Mouse (Mus musculus) hindlimb bud, embryonic 11.5 days (tissue): ENCODE data around the gene Slc35c1.
"Not testable (repeated sequence)": the region's sequence is repeated elsewhere in the genome, so short reads cannot be mapped to it uniquely, and the experiment has no call there.

Experiments used
- DNase-seq: peaks from one replicate; pipeline ENCODE4 v3.0.0-alpha.2; 2012; ENCODE audit warnings: low read depth, low spot score; ENCODE audit errors: extremely low spot score

Gene Slc35c1

GRCm38 (mm10) chr2:92476580-92476979, 16.2 kb upstream of the Slc35c1 start:
- DNase-seq, result not testable (repeated sequence)

DNA sequence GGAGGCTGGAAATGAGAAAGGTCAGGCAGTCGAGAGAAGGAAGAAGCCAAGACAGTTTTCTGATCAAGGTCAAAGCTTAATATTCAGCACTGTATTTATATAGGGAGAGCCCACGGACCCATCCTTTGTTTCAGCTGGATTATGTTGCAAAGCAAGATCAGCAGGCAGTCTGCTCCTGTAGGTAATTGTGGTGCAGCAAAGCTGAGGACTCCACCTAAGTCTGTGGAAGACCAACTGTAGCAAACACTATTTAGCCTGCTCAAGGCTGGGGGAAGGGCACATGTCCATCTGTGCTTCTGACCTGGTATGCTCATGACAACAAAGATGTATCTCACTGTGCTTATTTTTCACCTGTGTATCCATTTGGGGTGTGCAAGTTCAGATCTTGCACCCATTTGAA, 15.4 kb upstream of the Slc35c1 start:
- no peak for DNase-seq

GRCm38 (mm10) chr2:92474920-92475319, 14.6 kb upstream of the Slc35c1 start:
- DNase-seq, result no peak

DNA sequence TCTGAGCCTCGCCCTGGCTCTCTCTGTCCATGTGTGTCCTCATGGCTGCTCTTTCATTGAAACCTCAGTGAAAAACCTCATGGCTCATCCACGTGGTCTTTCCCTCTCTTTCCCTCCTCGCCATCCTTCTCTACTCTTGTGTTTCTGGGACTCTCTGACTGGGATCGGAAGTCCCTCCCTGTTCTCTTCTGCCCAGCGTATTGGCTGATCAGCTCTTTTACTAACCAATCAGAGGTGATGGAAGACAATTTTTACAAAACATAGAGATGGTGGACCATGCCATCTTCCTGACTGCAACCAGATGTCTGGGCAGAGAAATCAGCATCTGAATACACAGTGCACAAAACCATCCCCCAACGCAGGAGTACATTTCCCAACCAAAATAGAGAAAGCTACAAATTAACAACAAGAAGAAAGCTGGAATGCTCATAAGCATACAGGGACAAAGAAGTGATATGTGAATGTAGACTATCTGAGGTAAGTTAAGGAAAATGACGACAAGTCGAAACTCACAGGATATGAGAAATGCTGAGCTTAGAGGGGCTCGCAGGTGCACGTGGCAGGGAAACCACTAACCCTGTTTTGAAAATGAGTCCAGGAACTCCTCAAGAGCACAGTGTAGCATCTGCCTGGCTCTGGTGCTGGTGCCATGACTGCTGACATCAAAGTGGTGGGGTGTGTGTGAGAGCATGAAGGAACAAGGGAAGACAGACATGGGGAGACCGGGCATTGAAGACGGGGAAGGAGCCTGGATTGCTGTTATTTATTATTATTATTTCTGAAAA, 11.7 kb upstream of the Slc35c1 start:
- DNase-seq, result no peak

GRCm38 (mm10) chr2:92464690-92465089, 4.4 kb upstream of the Slc35c1 start:
- DNase-seq, result no peak

DNA sequence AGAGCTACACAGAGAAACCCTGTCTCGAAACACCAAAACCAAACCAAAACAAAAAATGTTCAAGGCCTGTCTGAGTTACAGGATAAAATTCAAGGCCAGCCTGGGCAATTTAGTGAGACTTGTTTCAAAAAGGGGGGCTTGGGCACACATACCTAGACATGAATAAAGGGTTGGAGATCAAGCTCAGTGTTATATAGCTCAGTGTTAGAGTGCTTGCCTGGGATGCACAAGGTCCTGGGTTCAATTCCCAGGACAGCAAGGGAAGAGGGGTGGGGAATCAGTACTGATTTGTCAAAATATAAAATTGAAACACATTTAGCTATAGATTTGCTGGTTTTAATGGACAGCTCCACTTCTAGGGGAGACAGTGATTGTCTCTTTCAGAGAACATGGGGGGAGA, 877 bp upstream of the Slc35c1 start:
- DNase-seq, result no peak

GRCm38 (mm10) chr2:92459141-92459920, 1.0 kb downstream of the Slc35c1 start:
- DNase-seq, result no peak

DNA sequence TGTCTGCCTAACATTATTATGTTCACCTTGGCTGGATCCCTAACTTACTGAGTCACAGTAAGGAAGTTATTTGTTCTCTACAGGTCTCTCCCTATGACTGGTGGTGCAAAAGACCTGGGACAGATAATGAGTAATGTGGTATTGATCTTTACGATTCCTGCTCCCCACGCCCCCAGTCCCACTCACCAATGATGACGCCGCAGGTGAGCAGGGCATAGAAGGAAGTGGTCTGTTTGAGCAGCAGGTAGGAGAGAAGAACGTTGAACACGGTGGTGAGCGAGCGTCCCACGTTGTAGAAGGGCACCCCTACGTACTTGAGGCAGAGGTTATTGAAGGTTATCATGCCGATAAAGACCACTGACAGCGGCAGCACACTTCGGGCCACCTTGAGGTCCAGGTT, 1.9 kb downstream of the Slc35c1 start:
- DNase-seq, result no peak

GRCm38 (mm10) chr2:92456970-92457530, 3.3 kb downstream of the Slc35c1 start:
- no peak for DNase-seq

- no peak for DNase-seq
Observed at GRCm38 (mm10) chr2:92455704-92456103, 4.6 kb downstream of the Slc35c1 start.

- no peak for DNase-seq
Observed at GRCm38 (mm10) chr2:92454166-92454565, 6.2 kb downstream of the Slc35c1 start.

DNA sequence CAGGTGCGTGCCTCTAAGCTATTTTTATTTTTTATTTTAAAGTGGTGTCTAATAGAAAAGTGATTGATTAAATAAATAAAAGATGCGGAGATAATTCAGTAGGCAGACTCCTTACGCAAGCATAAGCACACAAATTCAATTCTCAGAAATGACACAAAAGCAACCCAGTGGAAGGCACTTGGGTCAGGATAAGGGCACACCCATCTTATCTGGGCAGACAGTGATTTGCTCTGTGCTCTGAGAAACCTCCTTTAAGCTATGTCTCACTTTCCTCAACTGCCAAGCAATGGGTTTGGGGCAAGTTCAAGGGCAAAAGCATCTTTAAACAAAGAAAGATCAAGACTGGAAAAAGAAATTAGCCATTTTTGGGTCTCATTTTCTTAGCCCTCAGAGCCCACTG, 9.2 kb downstream of the Slc35c1 start:
- DNase-seq, result no peak

DNA sequence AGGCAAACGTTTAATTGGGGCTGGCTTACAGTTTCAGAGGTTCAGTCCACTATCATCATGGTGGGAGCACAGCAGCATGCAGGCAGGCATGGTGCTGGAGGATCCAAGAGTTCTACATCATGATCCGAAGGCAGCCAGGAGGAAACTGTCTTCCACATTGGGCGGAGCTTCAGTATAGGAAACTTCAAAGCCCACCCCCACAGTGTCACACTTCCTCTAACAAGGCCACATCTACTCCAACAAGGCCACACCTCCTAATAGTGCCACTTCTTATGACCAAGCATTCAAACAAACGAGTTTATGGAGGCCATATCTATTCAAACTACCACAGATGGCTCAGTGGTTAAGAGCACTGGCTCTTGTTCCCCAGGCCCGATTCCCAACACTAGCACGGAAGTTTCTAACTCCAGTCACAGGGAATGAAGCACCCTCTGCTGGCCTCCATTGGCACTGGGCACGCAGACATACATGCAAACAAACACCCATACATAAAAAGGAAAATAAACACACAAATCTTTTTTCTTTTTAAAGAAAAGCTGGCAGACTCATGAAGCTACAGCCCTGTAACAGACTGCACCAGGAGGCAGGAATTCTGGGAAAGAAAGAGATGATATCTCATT, 13.1 kb downstream of the Slc35c1 start:
- DNase-seq, result no peak

GRCm38 (mm10) chr2:92446656-92447055, 13.7 kb downstream of the Slc35c1 start:
- DNase-seq, result no peak

DNA sequence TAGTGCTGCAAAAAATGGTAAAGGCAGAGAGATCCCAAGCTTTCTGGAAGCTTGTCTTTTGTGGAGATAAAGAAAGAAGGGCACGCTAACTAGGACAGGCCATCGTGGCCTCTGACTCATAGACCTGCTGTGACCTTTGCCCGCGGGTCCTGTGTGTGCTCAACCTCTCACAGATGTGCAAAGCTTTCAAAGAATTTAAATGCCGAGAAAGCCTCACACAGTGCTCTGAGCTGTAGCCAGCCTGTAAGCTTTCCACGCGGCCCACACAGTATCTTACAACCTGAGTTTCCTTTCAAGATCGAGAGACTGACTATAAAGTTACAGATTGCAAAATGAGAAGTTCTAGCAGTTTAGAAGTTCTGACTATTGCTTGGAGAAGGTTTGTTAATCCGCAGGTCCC, 14.4 kb downstream of the Slc35c1 start:
- no peak for DNase-seq

DNA sequence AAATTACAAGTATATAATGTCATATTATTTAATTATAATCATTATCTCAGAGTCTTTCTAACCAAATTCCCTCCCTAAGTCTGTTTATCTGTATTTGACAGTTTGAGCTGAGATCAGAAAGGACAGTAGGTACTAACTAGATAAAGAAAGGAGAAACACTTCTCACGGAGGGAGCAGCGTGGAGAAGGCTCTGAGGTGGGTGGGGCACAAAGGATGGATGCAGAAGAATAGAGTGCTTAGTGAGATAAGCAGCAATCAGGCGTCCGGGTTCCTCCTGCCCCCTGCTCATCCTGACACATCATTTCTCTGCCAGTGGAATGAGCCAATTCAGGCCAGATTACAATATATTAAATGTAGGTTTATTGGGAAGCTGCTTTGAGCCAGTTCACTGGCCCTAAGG, 16.0 kb downstream of the Slc35c1 start:
- DNase-seq, result no peak

DNA sequence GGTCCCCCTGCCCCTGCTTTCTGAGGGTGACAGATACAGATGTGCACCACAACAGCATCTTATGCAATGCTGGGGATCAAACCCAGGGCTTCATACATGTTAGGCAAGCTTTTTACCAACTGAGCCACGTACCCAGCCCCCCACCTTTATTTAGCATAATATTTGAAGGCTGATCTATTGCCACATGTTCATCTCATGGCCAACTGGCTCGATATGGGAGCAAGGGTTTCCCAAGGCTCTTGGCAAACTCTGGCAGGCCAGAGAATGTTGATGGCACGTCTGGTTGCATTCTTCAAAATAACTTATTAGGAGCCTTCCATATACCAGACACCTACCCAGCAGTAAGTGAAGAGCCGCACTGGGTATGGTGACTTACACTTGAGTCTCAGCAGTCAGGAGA, 17.0 kb downstream of the Slc35c1 start:
- DNase-seq, result no peak

DNA sequence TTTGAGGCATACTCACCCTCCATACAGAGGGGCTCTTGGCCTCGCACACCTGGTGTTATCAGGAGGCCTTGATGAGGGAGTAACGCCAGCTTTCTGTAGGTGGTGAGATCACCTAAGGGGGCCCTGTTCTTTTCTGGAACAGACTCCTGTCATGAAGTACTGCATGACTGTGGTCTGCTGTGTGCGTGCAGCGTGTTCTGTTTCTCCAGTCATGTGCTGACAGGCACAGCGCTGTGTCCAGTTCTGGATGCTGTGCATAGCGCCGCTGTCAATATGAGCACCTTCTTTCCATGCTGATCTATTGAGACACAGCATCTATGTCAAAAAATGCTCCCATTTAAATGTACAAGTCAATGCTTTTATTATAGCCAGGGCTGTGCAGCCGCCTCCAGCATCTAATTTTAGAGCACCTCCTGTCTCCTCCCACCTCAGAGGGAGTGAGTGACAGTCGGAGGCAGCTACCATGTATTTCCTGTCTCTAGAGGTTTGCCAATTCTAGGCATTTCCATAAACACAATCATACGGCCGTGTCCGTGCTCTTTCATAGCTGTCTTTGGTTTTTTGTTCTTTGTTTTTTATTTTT, 17.8 kb downstream of the Slc35c1 start:
- DNase-seq, result no peak

- DNase-seq, result no peak
Observed at GRCm38 (mm10) chr2:92440432-92440831, 19.9 kb downstream of the Slc35c1 start.

GRCm38 (mm10) chr2:92438567-92438966, 21.8 kb downstream of the Slc35c1 start:
- no peak for DNase-seq

DNA sequence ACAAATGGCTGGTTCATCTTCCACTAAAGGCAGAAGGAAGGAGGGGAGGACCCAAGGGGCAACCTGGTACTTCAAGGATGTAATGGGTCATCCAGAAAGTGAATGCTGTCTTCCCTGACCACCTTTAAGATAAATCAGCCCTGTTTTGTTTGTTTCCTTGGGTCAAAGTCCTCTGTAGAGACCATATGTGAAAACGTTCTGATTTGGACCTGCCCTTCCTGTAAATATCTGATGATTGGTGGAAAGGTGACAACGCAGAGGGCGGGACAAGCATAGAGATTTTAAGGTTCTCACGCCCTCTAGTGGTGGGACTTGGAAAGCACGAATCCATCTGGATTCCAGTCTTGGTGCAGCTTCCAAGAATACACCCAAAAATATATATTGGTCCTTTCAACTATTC, 22.5 kb downstream of the Slc35c1 start:
- DNase-seq, result peak; percentile 89
